Mouse (Mus musculus) MEL (cell line): ENCODE measurements around the gene Cdkn3. TPM values are rescaled to one million over a fixed set of nuclear protein-coding genes. Genes with fewer than 3 reads are reported as not detected.

Experiments used
- DNase-seq: peaks from one replicate; pipeline ENCODE4 v3.0.0; 2011; ENCODE audit warnings: low read depth, low spot score
- H3K27ac ChIP-seq: 2 replicates; pipeline ENCODE4 v1.5.1; 2012; ENCODE audit warnings: low read depth, mild to moderate bottlenecking, control low read depth, low read length, moderate library complexity; ENCODE audit not compliant: control insufficient read depth
- H3K27me3 ChIP-seq, 2 experiments: fragments of 150-350 bp in 1 of 2; sonication (generic) in 1 of 2; 2 replicates each; pipeline ENCODE4 v1.6.1; 2012; ENCODE audit warnings: low read length in 2 of 2, mild to moderate bottlenecking in 2 of 2, improper control_type of control experiment in 1 of 2, moderate library complexity in 1 of 2; ENCODE audit not compliant: insufficient read depth in 2 of 2, control insufficient read depth in 1 of 2
- H3K36me3 ChIP-seq, 2 experiments: 2 replicates each; pipeline ENCODE4 v1.6.1; 2012 to 2014; ENCODE audit warnings: low read length in 2 of 2, improper control_type of control experiment in 1 of 2, inconsistent platforms in 1 of 2, mild to moderate bottlenecking in 1 of 2; ENCODE audit not compliant: insufficient read depth in 2 of 2, control insufficient read depth in 1 of 2
- H3K4me1 ChIP-seq, 2 experiments: fragments of 150-350 bp in 1 of 2; sonication (generic) in 1 of 2; 2 replicates each; pipeline ENCODE4 v1.6.1; 2012; ENCODE audit warnings: low read length in 2 of 2, improper control_type of control experiment in 1 of 2, mild to moderate bottlenecking in 1 of 2; ENCODE audit not compliant: insufficient read depth in 2 of 2, control insufficient read depth in 1 of 2
- H3K4me3 ChIP-seq, 2 experiments: fragments of 150-350 bp in 1 of 2; sonication (generic) in 1 of 2; 2 replicates each; pipeline ENCODE4 v1.5.1; 2012; ENCODE audit warnings: low read depth in 2 of 2, low read length in 2 of 2, mild to moderate bottlenecking in 2 of 2, moderate library complexity in 2 of 2, control low read depth in 1 of 2, improper control_type of control experiment in 1 of 2; ENCODE audit not compliant: control insufficient read depth in 1 of 2, insufficient read depth in 1 of 2
- H3K79me2 ChIP-seq: 2 replicates; pipeline ENCODE4 v1.6.1; 2012; ENCODE audit warnings: mild to moderate bottlenecking, low read length, moderate library complexity; ENCODE audit not compliant: control insufficient read depth, poor library complexity, insufficient read depth
- H3K9ac ChIP-seq: 2 replicates; pipeline ENCODE4 v1.6.1; 2012; ENCODE audit warnings: low read depth, mild to moderate bottlenecking, control low read depth, low read length, moderate library complexity; ENCODE audit not compliant: control insufficient read depth, poor library complexity, severe bottlenecking
- H3K9me3 ChIP-seq: fragments of 150-350 bp; sonication (generic); replicated peaks from 2 replicates; pipeline ENCODE4 v1.6.1; 2012; ENCODE audit warnings: mild to moderate bottlenecking, low read length, improper control_type of control experiment, moderate library complexity; ENCODE audit not compliant: insufficient read depth
- E2F4 ChIP-seq: IDR thresholded peaks from 2 replicates; pipeline ENCODE4 v1.6.1; 2011; ENCODE audit warnings: low read depth, low read length, improper control_type of control experiment, borderline replicate concordance
- ELF1 ChIP-seq: IDR thresholded peaks from 2 replicates; pipeline ENCODE4 v1.6.1; 2014; ENCODE audit warnings: low read depth, mild to moderate bottlenecking, inconsistent platforms, low read length, improper control_type of control experiment, moderate library complexity
- EP300 ChIP-seq, 2 experiments: IDR thresholded peaks; 2 replicates each; pipeline ENCODE4 v1.6.1; 2011; ENCODE audit warnings: improper control_type of control experiment in 2 of 2, low read length in 2 of 2, low read depth in 1 of 2, mild to moderate bottlenecking in 1 of 2
- ETS1 ChIP-seq: IDR thresholded peaks from 2 replicates; pipeline ENCODE4 v1.6.1; 2012; ENCODE audit warnings: low read depth, mild to moderate bottlenecking, inconsistent platforms, low read length, improper control_type of control experiment, moderate library complexity
- GABPA ChIP-seq: IDR thresholded peaks from 2 replicates; pipeline ENCODE4 v1.6.1; 2012; ENCODE audit warnings: low read depth, mild to moderate bottlenecking, inconsistent platforms, low read length, improper control_type of control experiment, moderate library complexity
- HCFC1 ChIP-seq: IDR thresholded peaks from 2 replicates; pipeline ENCODE4 v1.6.1; 2012; ENCODE audit warnings: low read depth, mild to moderate bottlenecking, inconsistent platforms, low read length, improper control_type of control experiment, moderate library complexity
- MAFK ChIP-seq: IDR thresholded peaks from 2 replicates; pipeline ENCODE4 v1.6.1; 2011; ENCODE audit warnings: low read depth, mild to moderate bottlenecking, low read length, improper control_type of control experiment, borderline replicate concordance
- MAX ChIP-seq: IDR thresholded peaks from 2 replicates; pipeline ENCODE4 v1.6.1; 2011; ENCODE audit warnings: low read length, improper control_type of control experiment
- MEF2A ChIP-seq: IDR thresholded peaks from 2 replicates; pipeline ENCODE4 v1.6.1; 2014; ENCODE audit warnings: low read depth, mild to moderate bottlenecking, inconsistent platforms, low read length, improper control_type of control experiment; ENCODE audit not compliant: poor library complexity, insufficient replicate concordance, severe bottlenecking; ENCODE audit errors: extremely low read depth
- MXI1 ChIP-seq: IDR thresholded peaks from 2 replicates; pipeline ENCODE4 v1.6.1; 2011; ENCODE audit warnings: mild to moderate bottlenecking, low read depth, low read length, improper control_type of control experiment
- NELFE ChIP-seq: IDR thresholded peaks from 2 replicates; pipeline ENCODE4 v1.6.1; 2011; ENCODE audit warnings: low read depth, low read length, improper control_type of control experiment
- POLR2A ChIP-seq, 2 experiments: IDR thresholded peaks; 2 replicates each; pipeline ENCODE4 v1.6.1; 2011 to 2012; ENCODE audit warnings: low read length in 2 of 2, mild to moderate bottlenecking in 2 of 2, control low read depth in 1 of 2, improper control_type of control experiment in 1 of 2, low read depth in 1 of 2, moderate library complexity in 1 of 2; ENCODE audit not compliant: control insufficient read depth in 1 of 2, insufficient read depth in 1 of 2, poor library complexity in 1 of 2
- POLR2AphosphoS2 ChIP-seq: IDR thresholded peaks from 2 replicates; pipeline ENCODE4 v1.6.1; 2011; ENCODE audit warnings: low read length, improper control_type of control experiment
- SIN3A ChIP-seq: IDR thresholded peaks from 2 replicates; pipeline ENCODE4 v1.6.1; 2012; ENCODE audit warnings: low read length, improper control_type of control experiment, inconsistent platforms
- TAL1 ChIP-seq: IDR thresholded peaks from 2 replicates; pipeline ENCODE4 v1.6.1; 2012; ENCODE audit warnings: mild to moderate bottlenecking, inconsistent platforms, low read length, moderate library complexity, mixed read lengths
- TBP ChIP-seq: IDR thresholded peaks from 2 replicates; pipeline ENCODE4 v1.8.0; 2011; ENCODE audit warnings: low read depth, low read length, improper control_type of control experiment
- TCF12 ChIP-seq: IDR thresholded peaks from 2 replicates; pipeline ENCODE4 v1.6.1; 2014; ENCODE audit warnings: low read depth, mild to moderate bottlenecking, inconsistent platforms, low read length, improper control_type of control experiment, moderate library complexity
- USF2 ChIP-seq, 2 experiments: IDR thresholded peaks; 2 replicates each; pipeline ENCODE4 v1.6.1; 2011 to 2012; ENCODE audit warnings: improper control_type of control experiment in 2 of 2, low read length in 2 of 2, borderline replicate concordance in 1 of 2, inconsistent platforms in 1 of 2, low read depth in 1 of 2, mild to moderate bottlenecking in 1 of 2; ENCODE audit not compliant: insufficient read depth in 1 of 2
- ZKSCAN1 ChIP-seq: IDR thresholded peaks from 2 replicates; pipeline ENCODE4 v1.6.1; 2012; ENCODE audit warnings: low read depth, mild to moderate bottlenecking, inconsistent platforms, low read length, improper control_type of control experiment, moderate library complexity
- ZMIZ1 ChIP-seq: IDR thresholded peaks from 2 replicates; pipeline ENCODE4 v1.6.1; 2012; ENCODE audit warnings: low read depth, mild to moderate bottlenecking, inconsistent platforms, low read length, improper control_type of control experiment, moderate library complexity
- polyA plus RNA-seq, 2 experiments: library from polyadenylated mRNA; stranded (reverse) in 1 of 2; unstranded in 1 of 2; fragments of >175 nt in 1 of 2; fragments of >200 nt in 1 of 2; gene quantifications; 2 replicates each; pipeline versions ENCODE4 v1.2.1 to v1.2.4; 2012; ENCODE audit warnings: low replicate concordance in 2 of 2, low read depth in 1 of 2; ENCODE audit not compliant: insufficient read length in 2 of 2, insufficient read depth in 1 of 2, missing spikeins in 1 of 2
- total RNA-seq: library from RNA; depleted of rRNA; stranded (reverse); fragments of 300-350 nt; gene quantifications from 2 replicates; pipeline ENCODE4 v1.2.3, GENCODE M21; 2012; rRNA removed

Gene Cdkn3
- total RNA-seq = 15.7 and 17.6 TPM in 2 replicates
- 10 to 100 TPM in 1 of 2 experiments, not detected in 1; 19.6 TPM for polyA plus RNA-seq

GRCm38 (mm10) chr14:46760355-46761029, at the start of gene Cdkn3:
TSS of gene Cdkn3 (plus strand) at chr14:46760541.
- peak; percentile 97 for DNase-seq
- no peaks in the 10 kb centered on the region for H3K9me3 ChIP-seq
- no peak for TF ChIP-seq GABPA
- TF ChIP-seq ETS1 = no peak
- no peak for TF ChIP-seq MAX
- peak; percentile 66 to 69; a peak in 2 of 4 replicates for TF ChIP-seq POLR2A (IDR thresholded peaks at IDR 0.05; ENCODE audit: control insufficient read depth in 1 of 2, insufficient read depth in 1 of 2, low read depth in 1 of 2, low read length in 2 of 2, poor library complexity in 1 of 2)
- TF ChIP-seq EP300 (IDR thresholded peaks at IDR 0.05; ENCODE audit: low read depth in 1 of 2, low read length in 2 of 2) = no peak
- TF ChIP-seq E2F4 = no peak
- TF ChIP-seq USF2 (IDR thresholded peaks at IDR 0.05; ENCODE audit: borderline replicate concordance in 1 of 2, insufficient read depth in 1 of 2, low read depth in 1 of 2, low read length in 2 of 2) = no peak
- TF ChIP-seq NELFE = peak; percentile 58
- TF ChIP-seq TCF12 = no peak
- no peak for TF ChIP-seq HCFC1
- no peak for TF ChIP-seq TAL1
- peak; percentile 11; the same call in 1 of the 2 replicates for TF ChIP-seq MXI1
- TF ChIP-seq ZKSCAN1 = no peak
- peak; percentile 15 for TF ChIP-seq SIN3A
- TF ChIP-seq MAFK = no peak
- TF ChIP-seq MEF2A = no peak
- no peak for TF ChIP-seq ZMIZ1
- peak; percentile 86 for TF ChIP-seq ELF1
- peak; percentile 37; the same call in 1 of the 2 replicates for TF ChIP-seq POLR2AphosphoS2
- TF ChIP-seq TBP = no peak
- H3K4me3 ChIP-seq = peak within 1 kb of the TSS; percentile 82
- H3K4me1 ChIP-seq = 0 out of 4 replicates have a peak, but pooled peaks cover 0 to 5% of the 10 kb centered on the region in 2 experiments
- H3K79me2 ChIP-seq = peaks cover 2% of the 10 kb centered on the region; the same call in 1 of the 2 replicates
- H3K27ac ChIP-seq = no peak within 1 kb of the TSS
- peak within 1 kb of the TSS; percentile 74 for H3K9ac ChIP-seq
- H3K27me3 ChIP-seq = no peaks in the 10 kb centered on the region
- H3K36me3 ChIP-seq = peaks cover 0 to 4% of the 10 kb centered on the region in 2 experiments; a peak in 2 of 4 replicates
